Mouse (Mus musculus): ENCODE measurements around the gene Unc93b1. TPM values are rescaled to one million over a fixed set of nuclear protein-coding genes. Genes with fewer than 3 reads are reported as not detected.
"Not testable (repeated sequence)": the region's sequence is repeated elsewhere in the genome, so short reads cannot be mapped to it uniquely, and the experiment has no call there.

Gene Unc93b1
- polyA plus RNA-seq, 1 experiment from 2014 or later, result 6.0 TPM

GRCm38 (mm10) chr19:3964030-3964429, 29.0 kb downstream of the Unc93b1 start:
- no peak overlapping the region for H3K4me3 ChIP-seq (ENCODE audit: low read depth, low read length)
- H3K4me2 ChIP-seq (ENCODE audit: low read depth, low read length), result no peak overlapping the region
- no peaks in the 10 kb centered on the region for H3K27me3 ChIP-seq (ENCODE audit: control insufficient read depth, insufficient read depth, low read length)
- no peaks in the 10 kb centered on the region for H3K9me3 ChIP-seq (replicated peaks; ENCODE audit: control insufficient read depth, low read length)
- WGBS, result 69% methylated on average over 4 of the region's 4 CpGs
- H3K27ac ChIP-seq (replicated peaks; ENCODE audit: low read depth, low read length), result no peak overlapping the region
- ATAC-seq (replicated peaks; ENCODE audit: insufficient number of reproducible peaks, low FRiP score, low TSS enrichment, low read depth) (no peak), DNase-seq (ENCODE audit: low spot score) (no peak)
- no peaks in the 10 kb centered on the region for H3K36me3 ChIP-seq (replicated peaks; ENCODE audit: control insufficient read depth, insufficient read depth, low read depth, low read length)
- H3K4me1 ChIP-seq (ENCODE audit: control insufficient read depth, insufficient read depth, low read length), result no peaks in the 10 kb centered on the region
- no peak overlapping the region for H3K9ac ChIP-seq (replicated peaks; ENCODE audit: low read length)

- DNase-seq (ENCODE audit: low spot score), result peak; percentile 21
- Histone ChIP-seq H3K9me3 (replicated peaks; ENCODE audit: control insufficient read depth, low read length) (no peaks in the 10 kb centered on the region), H3K4me2 (ENCODE audit: low read depth, low read length) (no peak overlapping the region), H3K27ac (replicated peaks; ENCODE audit: low read depth, low read length) (no peak overlapping the region), H3K9ac (replicated peaks; ENCODE audit: low read length) (no peak overlapping the region), H3K4me3 (ENCODE audit: low read depth, low read length) (no peak overlapping the region), H3K36me3 (replicated peaks; ENCODE audit: control insufficient read depth, insufficient read depth, low read depth, low read length) (no peaks in the 10 kb centered on the region), H3K27me3 (ENCODE audit: control insufficient read depth, insufficient read depth, low read length) (no peaks in the 10 kb centered on the region), H3K4me1 (ENCODE audit: control insufficient read depth, insufficient read depth, low read length) (no peaks in the 10 kb centered on the region)
- ATAC-seq (replicated peaks; ENCODE audit: insufficient number of reproducible peaks, low FRiP score, low TSS enrichment, low read depth), result no peak
- WGBS, result 77% methylated on average over 11 of the region's 11 CpGs
Measured at GRCm38 (mm10) chr19:3966330-3967075, 31.5 kb downstream of the Unc93b1 start.

DNA sequence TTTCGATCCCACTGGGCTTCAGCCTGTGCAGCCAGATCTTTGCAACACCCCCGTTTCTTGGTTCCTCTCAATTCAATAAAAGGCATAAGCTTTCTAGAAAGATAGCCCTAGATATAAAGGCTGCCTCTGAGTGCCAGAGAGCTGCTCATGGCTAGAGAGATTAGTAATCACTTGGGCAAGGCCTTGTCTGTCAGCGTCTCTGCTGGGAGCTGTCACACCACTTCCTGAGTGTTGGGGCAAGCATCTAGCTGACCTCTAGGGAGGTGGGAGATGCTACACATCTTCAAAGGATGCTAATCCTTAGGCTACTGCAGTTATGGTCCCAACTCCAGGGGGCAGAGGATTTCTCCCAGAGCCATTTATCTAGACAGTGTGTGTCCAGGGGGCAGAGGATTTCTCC, 32.3 kb downstream of the Unc93b1 start:
- DNase-seq (ENCODE audit: low spot score), result no peak
- H3K27ac ChIP-seq (replicated peaks; ENCODE audit: low read depth, low read length), result no peak overlapping the region
- H3K27me3 ChIP-seq (ENCODE audit: control insufficient read depth, insufficient read depth, low read length), result no peaks in the 10 kb centered on the region
- H3K9me3 ChIP-seq (replicated peaks; ENCODE audit: control insufficient read depth, low read length), result no peaks in the 10 kb centered on the region
- no peak overlapping the region for H3K9ac ChIP-seq (replicated peaks; ENCODE audit: low read length)
- H3K4me3 ChIP-seq (ENCODE audit: low read depth, low read length), result no peak overlapping the region
- no peak for ATAC-seq (replicated peaks; ENCODE audit: insufficient number of reproducible peaks, low FRiP score, low TSS enrichment, low read depth)
- H3K4me1 ChIP-seq (ENCODE audit: control insufficient read depth, insufficient read depth, low read length), result no peaks in the 10 kb centered on the region
- no peak overlapping the region for H3K4me2 ChIP-seq (ENCODE audit: low read depth, low read length)
- H3K36me3 ChIP-seq (replicated peaks; ENCODE audit: control insufficient read depth, insufficient read depth, low read depth, low read length), result no peaks in the 10 kb centered on the region
- 65% methylated on average over 3 of the region's 3 CpGs for WGBS

DNA sequence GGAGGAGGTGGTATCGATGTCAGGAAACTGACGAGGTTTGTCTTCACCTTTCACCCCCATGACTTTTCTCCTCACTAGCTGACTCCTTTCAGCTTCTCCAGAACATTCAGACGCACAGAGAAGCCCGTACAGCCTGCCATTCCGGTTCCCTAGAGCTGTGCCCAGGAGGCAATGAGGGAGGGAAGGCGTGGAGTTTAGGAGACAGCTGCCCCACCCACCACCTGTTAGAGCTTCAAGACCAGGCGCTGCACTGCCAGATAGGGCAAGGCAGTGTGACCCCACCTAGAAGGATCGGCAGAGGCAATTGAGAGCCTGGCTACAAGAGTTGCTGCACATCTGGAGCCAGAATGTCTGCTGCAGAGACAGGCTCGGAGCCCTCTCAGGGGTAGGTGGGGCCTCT, 37.2 kb downstream of the Unc93b1 start, which contains the start of gene Aldh3b2:
Aldh3b2 (plus strand) TSS at position 100 of the 400 bp plus-strand sequence.
- ATAC-seq (replicated peaks; ENCODE audit: insufficient number of reproducible peaks, low FRiP score, low TSS enrichment, low read depth), result no peak
- no peaks in the 10 kb centered on the region for H3K27me3 ChIP-seq (ENCODE audit: control insufficient read depth, insufficient read depth, low read length)
- 33% methylated on average over 9 of the region's 9 CpGs for WGBS
- no peak within 1 kb of the TSS for H3K4me3 ChIP-seq (ENCODE audit: low read depth, low read length)
- no peaks in the 10 kb centered on the region for H3K9me3 ChIP-seq (replicated peaks; ENCODE audit: control insufficient read depth, low read length)
- no peak within 1 kb of the TSS for H3K4me2 ChIP-seq (ENCODE audit: low read depth, low read length)
- no peak within 1 kb of the TSS for H3K9ac ChIP-seq (replicated peaks; ENCODE audit: low read length)
- no peaks in the 10 kb centered on the region for H3K4me1 ChIP-seq (ENCODE audit: control insufficient read depth, insufficient read depth, low read length)
- peak within 1 kb of the TSS; percentile 20; the same call in 1 of the 2 replicates for H3K27ac ChIP-seq (replicated peaks; ENCODE audit: low read depth, low read length)
- no peaks in the 10 kb centered on the region for H3K36me3 ChIP-seq (replicated peaks; ENCODE audit: control insufficient read depth, insufficient read depth, low read depth, low read length)
- peak; percentile 47 for DNase-seq (ENCODE audit: low spot score)

GRCm38 (mm10) chr19:3974608-3975007, 39.6 kb downstream of the Unc93b1 start:
- H3K9me3 ChIP-seq (replicated peaks; ENCODE audit: control insufficient read depth, low read length); H3K4me1 ChIP-seq (ENCODE audit: control insufficient read depth, insufficient read depth, low read length); H3K27ac ChIP-seq (replicated peaks; ENCODE audit: low read depth, low read length); H3K9ac ChIP-seq (replicated peaks; ENCODE audit: low read length); ATAC-seq (replicated peaks; ENCODE audit: insufficient number of reproducible peaks, low FRiP score, low TSS enrichment, low read depth); DNase-seq (ENCODE audit: low spot score); H3K27me3 ChIP-seq (ENCODE audit: control insufficient read depth, insufficient read depth, low read length); H3K4me2 ChIP-seq (ENCODE audit: low read depth, low read length); H3K36me3 ChIP-seq (replicated peaks; ENCODE audit: control insufficient read depth, insufficient read depth, low read depth, low read length); H3K4me3 ChIP-seq (ENCODE audit: low read depth, low read length): not testable (repeated sequence)
- 82% methylated on average over 6 of the region's 6 CpGs for WGBS

- no peak overlapping the region for H3K9ac ChIP-seq (replicated peaks; ENCODE audit: low read length)
- no peaks in the 10 kb centered on the region for H3K27me3 ChIP-seq (ENCODE audit: control insufficient read depth, insufficient read depth, low read length)
- H3K36me3 ChIP-seq (replicated peaks; ENCODE audit: control insufficient read depth, insufficient read depth, low read depth, low read length), result no peaks in the 10 kb centered on the region
- 79% methylated on average over 2 of the region's 2 CpGs for WGBS
- ATAC-seq (replicated peaks; ENCODE audit: insufficient number of reproducible peaks, low FRiP score, low TSS enrichment, low read depth) (no peak), DNase-seq (ENCODE audit: low spot score) (no peak)
- H3K4me1 ChIP-seq (ENCODE audit: control insufficient read depth, insufficient read depth, low read length), result no peaks in the 10 kb centered on the region
- no peaks in the 10 kb centered on the region for H3K9me3 ChIP-seq (replicated peaks; ENCODE audit: control insufficient read depth, low read length)
- H3K4me2 ChIP-seq (ENCODE audit: low read depth, low read length), result no peak overlapping the region
- no peak overlapping the region for H3K27ac ChIP-seq (replicated peaks; ENCODE audit: low read depth, low read length)
- H3K4me3 ChIP-seq (ENCODE audit: low read depth, low read length), result no peak overlapping the region
Measured at GRCm38 (mm10) chr19:3975866-3976265, 40.9 kb downstream of the Unc93b1 start.

DNA sequence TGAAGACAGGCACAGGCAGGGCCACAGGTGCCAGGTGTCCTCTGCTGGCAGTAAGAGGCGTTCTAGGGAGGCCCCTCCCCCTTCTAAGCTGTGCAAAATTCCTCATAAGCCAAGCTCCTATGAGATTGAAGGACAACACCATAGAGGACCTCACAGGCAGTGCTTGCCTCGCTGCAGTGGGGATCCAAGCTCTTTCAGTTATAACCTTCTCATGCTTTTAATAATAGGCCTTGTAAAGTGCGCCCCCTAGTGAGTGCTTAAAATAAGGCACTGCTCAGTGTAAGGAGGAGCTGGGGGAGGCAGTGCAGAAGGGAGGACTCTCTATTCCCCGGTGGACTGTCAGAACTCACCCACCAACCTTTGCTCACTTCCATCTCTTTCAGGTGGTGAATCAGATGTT, 45.3 kb downstream of the Unc93b1 start:
- Histone ChIP-seq H3K4me1 (ENCODE audit: control insufficient read depth, insufficient read depth, low read length) (no peaks in the 10 kb centered on the region; the same call in 1 of the 2 replicates), H3K9me3 (replicated peaks; ENCODE audit: control insufficient read depth, low read length) (no peaks in the 10 kb centered on the region), H3K36me3 (replicated peaks; ENCODE audit: control insufficient read depth, insufficient read depth, low read depth, low read length) (no peaks in the 10 kb centered on the region), H3K9ac (replicated peaks; ENCODE audit: low read length) (no peak overlapping the region), H3K27ac (replicated peaks; ENCODE audit: low read depth, low read length) (no peak overlapping the region), H3K27me3 (ENCODE audit: control insufficient read depth, insufficient read depth, low read length) (no peaks in the 10 kb centered on the region), H3K4me2 (ENCODE audit: low read depth, low read length) (no peak overlapping the region), H3K4me3 (ENCODE audit: low read depth, low read length) (no peak overlapping the region)
- WGBS, result 18% methylated on average over 4 of the region's 4 CpGs
- peak; percentile 40; the same call in 1 of the 2 replicates for ATAC-seq (replicated peaks; ENCODE audit: insufficient number of reproducible peaks, low FRiP score, low TSS enrichment, low read depth)
- DNase-seq (ENCODE audit: low spot score), result peak; percentile 92

- no peak overlapping the region for H3K4me2 ChIP-seq (ENCODE audit: low read depth, low read length)
- no peak for ATAC-seq (replicated peaks; ENCODE audit: insufficient number of reproducible peaks, low FRiP score, low TSS enrichment, low read depth)
- H3K4me3 ChIP-seq (ENCODE audit: low read depth, low read length), result no peak overlapping the region
- no peaks in the 10 kb centered on the region for H3K27me3 ChIP-seq (ENCODE audit: control insufficient read depth, insufficient read depth, low read length)
- H3K36me3 ChIP-seq (replicated peaks; ENCODE audit: control insufficient read depth, insufficient read depth, low read depth, low read length), result no peaks in the 10 kb centered on the region
- DNase-seq (ENCODE audit: low spot score), result no peak
- H3K27ac ChIP-seq (replicated peaks; ENCODE audit: low read depth, low read length), result no peak overlapping the region
- no peaks in the 10 kb centered on the region for H3K9me3 ChIP-seq (replicated peaks; ENCODE audit: control insufficient read depth, low read length)
- H3K9ac ChIP-seq (replicated peaks; ENCODE audit: low read length), result no peak overlapping the region
- H3K4me1 ChIP-seq (ENCODE audit: control insufficient read depth, insufficient read depth, low read length), result no peaks in the 10 kb centered on the region; the same call in 1 of the 2 replicates
- WGBS, result 77% methylated on average over 9 of the region's 9 CpGs
Measured at GRCm38 (mm10) chr19:3980917-3981316, 45.9 kb downstream of the Unc93b1 start.

Data from embryonic facial prominence, embryonic 11.5 days (tissue).